Mouse (Mus musculus): Measurements from ENCODE around the gene Gga3.

The Gga3 gene

GRCm38 (mm10) chr11:115564064-115564809 lies 39.6 kb downstream of the Gga3 start, which contains the start of gene Nup85:
Gene Nup85, plus strand, starts transcription at chr11:115564434.
- under 1% methylated on average over 42 of the region's 42 CpGs for WGBS

- WGBS, result 29% methylated on average over 4 of the region's 4 CpGs
These were observed 40.4 kb downstream of the Gga3 start for GRCm38 (mm10) chr11:115563406-115563805.

DNA sequence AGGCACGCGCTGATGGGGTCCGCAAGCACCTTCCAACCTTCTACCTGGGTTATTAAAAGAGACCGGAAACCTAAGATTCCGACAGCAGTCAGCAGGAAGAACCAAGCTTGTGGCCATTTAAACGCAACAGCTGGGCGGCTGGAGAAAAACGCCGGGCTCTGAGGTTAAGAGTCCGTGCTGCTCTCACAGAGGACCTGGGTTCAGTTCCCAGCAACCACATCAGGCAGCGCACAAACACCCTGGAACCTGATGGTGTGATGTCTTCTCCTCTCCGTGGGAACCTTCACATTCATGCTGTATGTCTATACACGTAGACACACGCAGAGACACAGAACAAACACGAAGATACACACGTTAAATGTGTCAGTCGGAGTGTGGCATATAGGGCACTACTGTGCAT lies 48.1 kb downstream of the Gga3 start:
- WGBS, result 83% methylated on average over 17 of the region's 17 CpGs

- WGBS, result 73% methylated on average over 4 of the region's 4 CpGs
These were observed 51.1 kb downstream of the Gga3 start for GRCm38 (mm10) chr11:115552783-115553182.

DNA sequence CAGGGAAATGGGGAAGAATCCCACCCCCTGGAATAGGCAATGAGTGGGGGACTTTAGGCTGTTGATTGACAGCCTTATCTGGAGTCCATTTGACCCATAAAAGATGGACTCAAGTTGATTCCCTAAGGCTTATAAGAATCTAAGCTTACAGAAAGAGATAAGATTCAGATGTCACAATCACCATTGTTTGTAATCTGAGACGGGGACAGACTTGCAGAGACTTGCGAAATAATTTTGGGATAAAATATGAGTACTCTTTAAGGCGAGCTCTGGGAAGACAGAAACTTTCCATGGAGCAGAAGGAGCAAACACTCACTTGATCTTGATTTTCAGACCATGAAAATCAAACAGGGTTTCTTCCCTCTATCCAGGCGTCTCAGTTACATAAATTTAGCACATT lies 60.3 kb downstream of the Gga3 start:
- WGBS, result 79% methylated on average over 4 of the region's 4 CpGs

DNA sequence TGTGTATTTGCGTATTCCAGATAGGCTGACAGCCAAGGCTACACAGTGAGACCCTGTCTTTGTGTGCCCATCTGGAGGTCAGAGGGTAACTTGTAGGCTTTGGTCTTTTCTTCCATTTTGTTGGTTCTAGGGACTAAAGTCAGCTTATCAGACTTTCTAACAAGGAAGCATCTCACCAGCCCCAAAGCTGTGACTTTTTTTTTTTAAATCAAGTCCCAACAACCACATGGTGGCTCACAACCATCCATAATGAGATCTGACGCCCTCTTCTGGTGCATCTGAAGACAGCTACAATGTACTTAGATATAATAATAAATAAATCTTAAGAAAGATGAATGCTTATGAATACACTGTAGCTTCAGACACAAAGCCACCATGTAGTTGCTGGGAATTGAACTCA lies 65.8 kb downstream of the Gga3 start:
- WGBS, result 61% methylated on average over 2 of the region's 2 CpGs

GRCm38 (mm10) chr11:115536856-115537568 lies 66.8 kb downstream of the Gga3 start:
- WGBS, result 58% methylated on average over 10 of the region's 10 CpGs

DNA sequence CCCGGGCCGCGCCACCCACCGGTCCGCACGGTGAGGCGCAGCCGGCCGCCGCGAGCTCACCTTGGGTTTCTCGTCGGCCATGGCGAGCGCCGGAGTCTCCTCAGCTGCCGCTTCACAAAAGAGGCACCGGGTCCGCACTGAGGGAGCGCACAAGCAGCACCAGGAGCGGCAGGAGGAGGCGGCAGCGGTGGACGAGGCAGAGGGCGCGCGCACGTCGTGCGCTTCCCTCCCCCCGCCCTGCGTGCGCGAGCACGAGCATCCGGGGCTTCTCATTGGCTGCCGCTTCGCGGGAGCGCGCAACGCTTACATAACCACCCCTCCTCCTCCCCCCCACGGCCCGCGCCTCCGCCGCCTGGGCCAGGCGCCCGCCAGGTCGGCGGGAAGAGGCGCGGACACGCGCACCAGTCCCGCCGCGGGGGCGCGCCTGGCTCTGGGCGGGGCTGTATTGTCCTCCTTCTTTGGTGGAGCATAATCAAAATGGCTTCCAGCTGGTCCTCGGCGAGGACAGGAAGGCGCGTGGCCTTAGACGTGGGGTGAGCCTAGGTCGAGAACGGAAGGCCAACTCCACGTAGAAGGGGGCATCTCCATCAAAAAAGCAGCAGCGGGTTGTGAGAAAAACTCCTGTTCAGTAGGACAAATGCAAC lies 67.7 kb downstream of the Gga3 start, which contains the start of gene Sumo2:
Sumo2 (minus strand) TSS at position 239 of the 644 bp plus-strand sequence.
- WGBS, result under 1% methylated on average over 66 of the region's 70 CpGs

DNA sequence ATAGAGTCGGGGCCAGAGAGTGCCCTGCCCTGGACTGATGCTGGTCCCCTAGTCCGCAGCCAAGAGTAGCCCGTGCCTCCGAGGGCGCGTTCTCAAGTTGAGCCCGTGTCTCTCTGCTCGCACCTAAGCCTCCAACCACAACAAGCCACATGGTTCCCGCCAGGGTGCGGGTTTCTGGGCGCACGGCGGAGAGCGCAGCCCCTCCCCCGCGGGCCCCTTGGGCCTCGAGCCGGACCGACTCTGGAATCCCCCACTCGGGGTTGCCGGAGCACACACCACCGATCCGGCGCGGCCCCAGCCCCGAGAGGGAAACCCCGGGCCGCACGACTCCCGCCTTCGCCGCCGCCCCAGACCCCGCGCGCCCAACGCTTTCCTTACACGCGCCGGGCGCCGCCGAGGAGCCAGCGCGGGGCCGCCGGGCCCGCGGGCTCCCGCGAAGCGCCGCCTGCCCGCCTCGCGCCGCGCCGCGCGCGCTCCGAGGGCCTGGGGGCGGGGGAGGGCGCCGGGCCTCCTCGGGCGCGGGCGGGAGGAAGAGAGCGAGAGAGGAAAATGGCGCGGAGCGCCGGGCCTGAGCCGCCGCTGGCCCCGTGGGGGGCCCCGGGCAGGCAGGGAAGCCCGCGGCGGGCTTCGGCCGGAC lies 68.3 kb downstream of the Gga3 start:
- 1% methylated on average over 80 of the region's 84 CpGs for WGBS

DNA sequence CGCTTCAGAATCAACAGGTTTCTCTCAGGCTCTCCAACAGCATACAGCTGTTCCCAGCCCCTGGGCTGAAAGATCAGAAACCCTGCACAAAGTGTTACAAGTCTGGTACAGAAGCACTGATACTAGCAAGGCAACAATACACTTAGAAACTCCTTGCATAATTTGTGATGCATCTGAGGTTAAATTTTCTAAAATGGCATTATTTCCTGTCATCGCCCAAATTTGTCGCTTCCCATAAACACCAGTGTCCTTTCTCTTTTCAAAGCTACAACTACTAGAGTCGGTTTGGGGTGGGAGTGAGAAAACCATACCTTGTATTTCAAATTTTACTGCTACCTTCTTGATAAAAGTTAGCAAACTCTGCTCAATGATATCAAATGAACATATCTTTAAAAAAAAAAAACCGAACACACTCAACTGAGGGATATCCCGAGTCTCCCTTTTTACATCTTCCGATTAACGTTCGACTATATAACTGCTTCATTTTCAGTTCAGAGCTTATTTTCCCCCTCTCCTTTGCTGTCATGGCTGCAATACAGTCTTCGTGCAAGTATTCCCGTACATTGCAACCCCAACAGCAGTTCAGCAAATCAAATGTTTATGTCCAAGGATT lies 69.0 kb downstream of the Gga3 start:
- WGBS, result 3% methylated on average over 11 of the region's 11 CpGs

Measured in cerebral cortex, adult 2 months (tissue).